Mouse (Mus musculus) hindbrain, embryonic 15.5 days (tissue): ENCODE data around the gene Zfp444. TPM values are rescaled to one million over a fixed set of nuclear protein-coding genes. Genes with fewer than 3 reads are reported as not detected.
"Not testable (repeated sequence)": the region's sequence is repeated elsewhere in the genome, so short reads cannot be mapped to it uniquely, and the experiment has no call there.

Experiments used
- ATAC-seq: fragments of 200-750 bp; cut with Nextera tagmentation; 2 replicates; pipeline ENCODE4 v1.8.0; 2017; ENCODE audit warnings: low read depth, moderate number of reproducible peaks, moderate TSS enrichment; ENCODE audit not compliant: low FRiP score
- H3K27ac ChIP-seq: fragments of 300-500 bp; sonication (generic); replicated peaks from 2 replicates; pipeline ENCODE4 v1.5.1; 2015; ENCODE audit warnings: mild to moderate bottlenecking, inconsistent platforms
- H3K27me3 ChIP-seq: fragments of 300-500 bp; sonication (generic); 2 replicates; pipeline ENCODE4 v1.6.1; 2015; ENCODE audit warnings: control low read depth, inconsistent platforms
- H3K36me3 ChIP-seq: fragments of 300-500 bp; sonication (generic); 2 replicates; pipeline ENCODE4 v1.6.1; 2015; ENCODE audit warnings: control low read depth, inconsistent platforms
- H3K4me1 ChIP-seq: fragments of 300-500 bp; sonication (generic); replicated peaks from 2 replicates; pipeline ENCODE4 v1.6.1; 2015; ENCODE audit warnings: control low read depth, inconsistent platforms
- H3K4me2 ChIP-seq: fragments of 300-500 bp; sonication (generic); 2 replicates; pipeline ENCODE4 v1.6.1; 2015; ENCODE audit warnings: moderate library complexity, mild to moderate bottlenecking, inconsistent platforms
- H3K4me3 ChIP-seq: fragments of 300-500 bp; sonication (generic); 2 replicates; pipeline ENCODE4 v1.5.1; 2015; ENCODE audit warnings: mild to moderate bottlenecking, inconsistent platforms
- H3K9ac ChIP-seq: fragments of 300-500 bp; sonication (generic); 2 replicates; pipeline ENCODE4 v1.6.1; 2015; ENCODE audit warnings: inconsistent platforms
- H3K9me3 ChIP-seq: fragments of 300-500 bp; sonication (generic); 2 replicates; pipeline ENCODE4 v1.6.1; 2016; ENCODE audit warnings: control low read depth, inconsistent platforms
- WGBS: fragments of 180-500 bp; shearing (Covaris S2); methylation state at CpG from one replicate; pipeline ENCODE4 v1.1.7; 2015; 5-methylcytosine and 5-hydroxymethylcytosine counted together
- polyA plus RNA-seq: library from polyadenylated mRNA; unstranded; fragments of >200 nt; fragmentation: Nextera tagmentation; extraction: Ambion mirVana; gene quantifications from 2 replicates; pipeline ENCODE4 v1.2.1, GENCODE M21; 2015

Zfp444 gene
- polyA plus RNA-seq, 1 experiment from 2014 or later: 90.1 TPM

GRCm38 (mm10) chr7:6186176-6186575, 14.2 kb downstream of the Zfp444 start:
- peaks cover 66% of the 10 kb centered on the region for H3K36me3 ChIP-seq

GRCm38 (mm10) chr7:6186756-6187155, 14.7 kb downstream of the Zfp444 start:
- 72% methylated on average over 2 of the region's 2 CpGs for WGBS
- no peaks in the 10 kb centered on the region for H3K9me3 ChIP-seq
- peaks cover 66% of the 10 kb centered on the region for H3K36me3 ChIP-seq

More at GRCm38 (mm10) chr7:6186176-6186575, 14.2 kb downstream of the Zfp444 start:
- Histone ChIP-seq H3K9me3 (no peaks in the 10 kb centered on the region), H3K9ac (no peak overlapping the region), H3K4me3 (no peak overlapping the region), H3K4me1 (no peaks in the 10 kb centered on the region), H3K27me3 (no peaks in the 10 kb centered on the region), H3K4me2 (no peak overlapping the region), H3K27ac (no peak overlapping the region)
- no peak for ATAC-seq
- WGBS: 91% methylated on average over 2 of the region's 2 CpGs

GRCm38 (mm10) chr7:6189542-6189941, 17.5 kb downstream of the Zfp444 start:
- peaks cover 53% of the 10 kb centered on the region for H3K36me3 ChIP-seq
- no peak for ATAC-seq
- no peaks in the 10 kb centered on the region for H3K4me1 ChIP-seq
- H3K9me3 ChIP-seq: no peaks in the 10 kb centered on the region
- H3K4me3 ChIP-seq: no peak overlapping the region
- H3K27ac ChIP-seq: no peak overlapping the region
- H3K9ac ChIP-seq: no peak overlapping the region
- H3K4me2 ChIP-seq: no peak overlapping the region
- H3K27me3 ChIP-seq: no peaks in the 10 kb centered on the region
- WGBS: 45% methylated on average over 45 of the region's 45 CpGs

More at GRCm38 (mm10) chr7:6186756-6187155, 14.7 kb downstream of the Zfp444 start:
- no peaks in the 10 kb centered on the region for H3K4me1 ChIP-seq
- no peaks in the 10 kb centered on the region for H3K27me3 ChIP-seq
- no peak overlapping the region for H3K4me3 ChIP-seq
- H3K27ac ChIP-seq: no peak overlapping the region
- no peak for ATAC-seq
- no peak overlapping the region for H3K4me2 ChIP-seq
- no peak overlapping the region for H3K9ac ChIP-seq

- no peak for ATAC-seq
Observed at GRCm38 (mm10) chr7:6191376-6191775, 19.4 kb downstream of the Zfp444 start.

DNA sequence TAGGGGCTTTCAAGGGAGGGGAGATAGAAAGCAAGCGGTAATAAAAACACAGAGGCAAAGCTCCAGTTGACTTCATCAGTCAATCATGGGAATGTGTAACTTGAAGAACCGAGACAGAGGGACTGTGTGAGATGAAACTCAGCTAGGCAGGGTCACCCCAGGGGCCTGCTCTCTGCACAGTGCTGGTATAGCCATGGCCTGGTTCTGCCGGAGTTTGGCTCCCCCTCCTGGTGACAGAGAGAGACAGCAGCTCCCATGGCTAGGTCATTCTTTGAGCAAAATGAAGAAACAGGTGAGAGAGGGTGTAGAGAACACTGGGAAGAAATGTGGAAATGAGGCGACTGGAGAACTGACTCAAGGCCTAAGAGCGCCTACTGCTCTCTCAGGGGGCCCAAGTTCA, 22.1 kb downstream of the Zfp444 start:
- Histone ChIP-seq H3K27me3 (no peaks in the 10 kb centered on the region), H3K27ac (no peak overlapping the region), H3K4me1 (no peaks in the 10 kb centered on the region), H3K36me3 (peaks cover 10% of the 10 kb centered on the region), H3K9ac (no peak overlapping the region), H3K4me3 (no peak overlapping the region), H3K9me3 (no peaks in the 10 kb centered on the region), H3K4me2 (no peak overlapping the region)
- WGBS: 23% methylated on average over 5 of the region's 5 CpGs
- peak; percentile 81 for ATAC-seq

More at GRCm38 (mm10) chr7:6191376-6191775, 19.4 kb downstream of the Zfp444 start:
- WGBS: 48% methylated on average over 3 of the region's 3 CpGs
- no peak overlapping the region for H3K9ac ChIP-seq
- no peak overlapping the region for H3K27ac ChIP-seq
- H3K4me1 ChIP-seq: no peaks in the 10 kb centered on the region
- no peak overlapping the region for H3K4me3 ChIP-seq
- no peak overlapping the region for H3K4me2 ChIP-seq
- no peaks in the 10 kb centered on the region for H3K9me3 ChIP-seq
- H3K36me3 ChIP-seq: peaks cover 36% of the 10 kb centered on the region
- no peaks in the 10 kb centered on the region for H3K27me3 ChIP-seq

DNA sequence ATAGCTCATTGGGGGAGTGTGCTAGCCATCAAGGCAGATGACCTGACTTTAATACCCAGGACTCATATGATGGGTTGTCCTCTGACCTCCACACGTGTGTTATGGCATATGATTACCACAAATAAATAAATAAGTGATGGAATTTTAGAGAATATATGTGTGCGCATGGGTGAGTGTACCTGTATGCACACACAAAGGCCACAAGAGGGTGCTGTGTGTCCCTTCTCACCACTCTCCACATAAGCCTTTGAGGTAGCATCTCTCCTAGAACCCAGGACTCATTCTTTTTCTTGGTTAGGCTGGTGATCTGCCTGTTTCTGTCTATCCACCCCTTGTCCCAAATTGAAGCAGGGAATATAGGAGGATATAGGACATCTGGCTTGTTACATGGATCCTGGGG, 23.8 kb downstream of the Zfp444 start:
- whole genome bisulfite sequencing: 48% methylated on average over 2 of the region's 2 CpGs
- no peaks in the 10 kb centered on the region for H3K27me3 ChIP-seq
- H3K27ac ChIP-seq: no peak overlapping the region
- no peak overlapping the region for H3K9ac ChIP-seq
- H3K36me3 ChIP-seq: no peaks in the 10 kb centered on the region
- no peaks in the 10 kb centered on the region for H3K9me3 ChIP-seq
- H3K4me2 ChIP-seq: no peak overlapping the region
- H3K4me1 ChIP-seq: no peaks in the 10 kb centered on the region
- ATAC-seq: no peak
- no peak overlapping the region for H3K4me3 ChIP-seq

GRCm38 (mm10) chr7:6196790-6197189, 24.8 kb downstream of the Zfp444 start, which contains the start of gene Galp:
Gene Galp, plus strand, starts transcription at chr7:6197090.
- ATAC-seq: no peak
- H3K27me3 ChIP-seq: no peaks in the 10 kb centered on the region
- no peak within 1 kb of the TSS for H3K4me2 ChIP-seq
- no peaks in the 10 kb centered on the region for H3K9me3 ChIP-seq
- WGBS: 67% methylated on average over 3 of the region's 3 CpGs
- no peak within 1 kb of the TSS for H3K27ac ChIP-seq
- no peak within 1 kb of the TSS for H3K9ac ChIP-seq
- no peaks in the 10 kb centered on the region for H3K4me1 ChIP-seq
- no peaks in the 10 kb centered on the region for H3K36me3 ChIP-seq
- no peak within 1 kb of the TSS for H3K4me3 ChIP-seq

DNA sequence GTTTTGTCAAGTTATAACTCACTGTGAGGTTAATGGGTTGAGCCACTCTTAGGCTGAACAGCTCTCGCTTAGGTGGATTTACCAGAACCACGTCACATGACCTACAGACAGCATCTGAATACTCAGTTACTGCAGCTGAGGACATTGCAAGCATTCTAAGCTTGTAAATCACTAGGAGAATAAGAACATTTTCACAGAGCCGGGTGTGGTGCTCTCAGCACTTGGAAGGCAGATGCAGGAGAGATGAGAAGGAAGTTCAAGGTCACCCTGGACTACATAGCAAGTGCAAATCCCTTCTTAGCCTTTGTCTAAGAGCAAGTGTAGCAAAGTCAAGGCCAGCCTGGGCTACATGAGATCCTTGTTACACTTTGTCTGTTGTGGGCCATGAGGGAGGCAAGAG, 32.2 kb downstream of the Zfp444 start:
- H3K9ac ChIP-seq: no peak overlapping the region
- no peak overlapping the region for H3K27ac ChIP-seq
- no peaks in the 10 kb centered on the region for H3K9me3 ChIP-seq
- H3K36me3 ChIP-seq: no peaks in the 10 kb centered on the region
- H3K27me3 ChIP-seq: no peaks in the 10 kb centered on the region
- no peak overlapping the region for H3K4me3 ChIP-seq
- H3K4me2 ChIP-seq: no peak overlapping the region
- no peaks in the 10 kb centered on the region for H3K4me1 ChIP-seq
- 89% methylated on average over 3 of the region's 3 CpGs for WGBS
- ATAC-seq: no peak

GRCm38 (mm10) chr7:6213144-6213543, 41.1 kb downstream of the Zfp444 start:
- Histone ChIP-seq H3K4me1 (no peaks in the 10 kb centered on the region), H3K27ac (no peak overlapping the region), H3K4me3 (no peak overlapping the region), H3K27me3 (no peaks in the 10 kb centered on the region), H3K4me2 (no peak overlapping the region), H3K9me3 (no peaks in the 10 kb centered on the region), H3K36me3 (no peaks in the 10 kb centered on the region), H3K9ac (no peak overlapping the region)
- 56% methylated on average over 5 of the region's 5 CpGs for WGBS
- no peak for ATAC-seq

GRCm38 (mm10) chr7:6214691-6215090, 42.7 kb downstream of the Zfp444 start:
- H3K27me3 ChIP-seq, H3K36me3 ChIP-seq, H3K9ac ChIP-seq, H3K4me2 ChIP-seq, H3K27ac ChIP-seq, H3K9me3 ChIP-seq, H3K4me3 ChIP-seq, ATAC-seq, H3K4me1 ChIP-seq: not testable (repeated sequence)
- WGBS: 82% methylated on average over 4 of the region's 4 CpGs

DNA sequence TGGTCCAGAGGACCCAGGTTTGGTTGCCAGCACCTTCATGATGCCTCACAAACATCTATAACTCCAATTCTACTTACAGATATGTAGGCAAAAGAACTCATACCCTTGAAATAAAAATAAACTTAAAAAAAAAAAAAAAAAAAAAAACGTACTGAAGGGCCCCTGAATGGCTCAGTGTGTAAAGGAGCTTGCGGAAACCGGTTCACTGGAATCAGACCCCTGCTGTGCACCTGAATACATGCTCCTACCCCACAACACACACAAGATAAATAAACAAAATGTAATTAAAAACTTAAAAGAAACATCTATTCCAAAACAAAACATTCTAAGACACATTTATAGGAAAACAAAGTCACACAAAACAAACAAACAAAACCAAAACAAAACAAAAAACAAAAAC, 48.1 kb downstream of the Zfp444 start:
- no peaks in the 10 kb centered on the region for H3K9me3 ChIP-seq
- no peaks in the 10 kb centered on the region for H3K36me3 ChIP-seq
- H3K27ac ChIP-seq: no peak overlapping the region
- ATAC-seq: no peak
- 44% methylated on average over 3 of the region's 3 CpGs for WGBS
- H3K4me2 ChIP-seq: no peak overlapping the region
- H3K9ac ChIP-seq: no peak overlapping the region
- H3K27me3 ChIP-seq: no peaks in the 10 kb centered on the region
- no peak overlapping the region for H3K4me3 ChIP-seq
- H3K4me1 ChIP-seq: no peaks in the 10 kb centered on the region

DNA sequence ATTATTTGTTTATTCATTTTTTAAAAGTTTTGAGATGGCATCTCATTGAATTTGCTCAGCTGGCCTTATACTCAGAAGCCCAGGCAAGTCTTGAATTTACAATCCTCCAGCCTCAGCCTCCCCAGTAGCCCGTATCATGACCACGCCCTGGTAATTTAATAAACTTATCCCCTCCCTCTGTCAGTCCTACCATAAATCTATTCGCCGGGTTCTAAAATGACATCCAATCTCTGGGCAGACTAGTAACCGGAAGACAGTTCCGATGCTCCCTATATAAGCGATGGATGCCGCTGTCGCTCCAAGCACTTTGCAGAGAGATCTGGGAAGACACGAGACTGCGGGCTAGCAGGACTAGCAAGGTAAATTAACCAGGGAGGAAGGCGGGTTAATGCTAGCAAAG, 50.0 kb downstream of the Zfp444 start, which contains the start of gene Zscan5b:
Gene Zscan5b (plus strand): TSS at position 301 of the 400 bp plus-strand sequence.
- Histone ChIP-seq H3K4me3 (no peak within 1 kb of the TSS), H3K36me3 (no peaks in the 10 kb centered on the region), H3K9me3 (no peaks in the 10 kb centered on the region), H3K9ac (no peak within 1 kb of the TSS), H3K4me2 (no peak within 1 kb of the TSS), H3K27me3 (no peaks in the 10 kb centered on the region), H3K27ac (no peak within 1 kb of the TSS), H3K4me1 (no peaks in the 10 kb centered on the region)
- WGBS: 94% methylated on average over 12 of the region's 12 CpGs
- ATAC-seq: no peak

DNA sequence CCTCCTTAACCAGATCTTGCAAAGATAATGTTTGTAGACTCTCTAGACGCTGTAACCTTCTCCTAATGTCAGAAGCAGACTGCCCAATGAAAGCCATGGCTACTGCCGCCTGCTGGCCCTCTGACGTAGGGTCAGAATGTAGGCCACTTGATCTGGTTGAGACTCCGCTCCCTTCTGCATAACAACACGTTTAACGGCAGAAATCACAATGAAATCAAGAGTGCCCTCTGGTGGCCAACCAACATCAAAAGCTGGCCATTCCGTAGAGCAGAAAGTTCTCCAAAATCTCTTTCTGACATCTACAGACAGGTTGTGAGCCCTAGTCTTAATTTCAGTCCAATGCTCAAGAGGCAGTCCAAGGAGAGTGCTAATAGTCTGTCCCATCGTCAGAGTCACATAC, 56.5 kb downstream of the Zfp444 start:
- not testable (repeated sequence) for H3K36me3 ChIP-seq, H3K4me1 ChIP-seq, H3K27ac ChIP-seq, H3K27me3 ChIP-seq, ATAC-seq, H3K9me3 ChIP-seq, H3K4me3 ChIP-seq, H3K4me2 ChIP-seq, H3K9ac ChIP-seq
- 61% methylated on average over 8 of the region's 8 CpGs for WGBS
